Mouse (Mus musculus) gastrocnemius, postnatal 4 days (tissue): ENCODE measurements around the gene Nde1. TPM values are rescaled to one million over a fixed set of nuclear protein-coding genes. Genes with fewer than 3 reads are reported as not detected.

Experiments
- DNase-seq, 2 experiments: peaks; one replicate each; pipeline ENCODE4 v3.0.0; 2021 to 2022; ENCODE audit warnings: low spot score in 2 of 2, mixed read lengths in 2 of 2
- microRNA-seq: library from miRNA; unstranded; fragments of <30 nt; microRNA quantifications from one replicate; pipeline ENCODE4 v1.2.0, GENCODE M21; 2021
- total RNA-seq, 2 experiments: library from RNA; stranded (reverse); gene quantifications; 2 replicates each; pipeline ENCODE4 v1.2.3; 2021

Nde1 gene
- total RNA-seq, 2 experiments from 2014 or later: 39.2 to 40.0 TPM

DNA sequence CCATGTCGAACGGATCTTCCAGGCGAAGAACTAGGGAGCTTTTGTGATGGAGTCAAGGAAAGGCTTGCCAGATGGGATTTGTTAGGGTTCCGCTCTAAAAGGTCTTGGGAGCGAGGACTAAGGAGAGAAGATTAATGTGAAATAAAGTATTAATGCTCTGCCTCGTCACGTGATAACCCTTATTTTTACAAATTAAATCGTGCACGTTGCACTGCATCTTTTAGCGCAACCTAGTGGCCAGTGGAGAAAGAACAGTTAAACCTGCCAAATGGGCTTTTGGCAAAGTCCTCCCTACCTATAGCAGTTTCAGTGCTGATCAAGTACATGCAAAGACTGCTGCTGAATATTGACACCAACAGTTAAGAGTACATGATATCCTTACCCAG, 3.3 kb upstream of the Nde1 start:
- peak; percentile 38 to 68 for DNase-seq

GRCm38 (mm10) chr16:14160941-14161340, 2.1 kb upstream of the Nde1 start:
- DNase-seq: no peak

DNA sequence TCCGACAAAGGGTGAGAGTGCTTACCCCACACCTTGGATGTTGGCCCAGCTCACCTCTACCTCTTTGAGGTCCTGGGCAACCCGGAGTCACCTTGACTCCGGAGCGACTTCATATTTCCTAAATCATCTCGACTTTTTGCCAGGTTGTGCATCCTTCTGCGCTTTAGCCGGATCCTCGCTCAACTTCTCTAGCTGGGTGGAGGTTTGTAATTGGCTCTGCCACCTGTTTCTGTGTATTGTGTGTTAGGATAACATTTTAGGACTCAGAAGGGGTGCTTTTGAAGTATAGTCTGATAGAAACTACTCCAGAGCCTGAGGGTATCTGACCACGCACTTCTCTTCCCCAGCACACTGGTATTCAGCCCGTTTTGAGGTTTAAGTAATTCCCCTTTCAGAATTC, 656 bp downstream of the Nde1 start:
- no peak for DNase-seq

DNA sequence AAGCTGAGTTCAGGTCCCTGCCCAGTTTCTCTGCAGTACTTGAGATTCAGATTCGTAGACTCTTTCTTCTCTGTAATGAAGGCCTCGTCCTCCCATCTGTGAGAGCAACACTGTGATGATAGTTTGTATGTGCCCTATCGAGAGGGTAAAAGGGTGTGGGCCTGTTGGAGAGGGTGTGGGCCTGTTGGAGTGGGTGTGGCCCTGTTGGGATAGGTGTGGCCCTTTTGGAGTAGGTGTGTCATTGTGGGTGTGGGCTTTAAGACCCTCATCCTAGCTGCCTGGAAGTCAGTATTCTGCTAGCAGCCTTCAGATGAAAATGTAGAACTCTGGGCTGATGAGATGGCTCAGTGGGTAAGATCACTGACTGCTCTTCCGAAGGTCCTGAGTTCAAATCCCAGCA, 3.4 kb downstream of the Nde1 start:
- DNase-seq: no peak

- no peak for DNase-seq
These were observed 6.6 kb downstream of the Nde1 start for GRCm38 (mm10) chr16:14169706-14170105.

DNA sequence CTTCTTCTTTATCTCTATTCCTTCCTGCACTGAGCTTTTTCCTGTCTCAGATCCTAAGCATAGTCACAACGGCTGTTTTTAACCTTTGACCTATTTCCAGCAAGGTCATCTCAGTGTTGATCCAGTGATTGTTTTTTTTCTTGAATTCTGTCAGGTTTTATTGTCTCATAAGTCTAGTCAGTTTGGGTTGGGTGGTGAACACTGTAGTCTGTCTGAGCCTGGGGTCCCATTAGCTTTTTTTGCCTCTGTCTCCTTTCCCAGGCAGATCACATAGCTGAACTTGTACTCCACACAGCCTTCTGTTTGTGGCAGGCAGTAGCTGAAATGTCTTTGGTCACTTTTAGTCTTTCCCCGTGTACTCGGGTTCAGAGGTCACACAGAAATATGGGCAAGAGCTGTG, 15.0 kb downstream of the Nde1 start:
- DNase-seq: no peak

DNA sequence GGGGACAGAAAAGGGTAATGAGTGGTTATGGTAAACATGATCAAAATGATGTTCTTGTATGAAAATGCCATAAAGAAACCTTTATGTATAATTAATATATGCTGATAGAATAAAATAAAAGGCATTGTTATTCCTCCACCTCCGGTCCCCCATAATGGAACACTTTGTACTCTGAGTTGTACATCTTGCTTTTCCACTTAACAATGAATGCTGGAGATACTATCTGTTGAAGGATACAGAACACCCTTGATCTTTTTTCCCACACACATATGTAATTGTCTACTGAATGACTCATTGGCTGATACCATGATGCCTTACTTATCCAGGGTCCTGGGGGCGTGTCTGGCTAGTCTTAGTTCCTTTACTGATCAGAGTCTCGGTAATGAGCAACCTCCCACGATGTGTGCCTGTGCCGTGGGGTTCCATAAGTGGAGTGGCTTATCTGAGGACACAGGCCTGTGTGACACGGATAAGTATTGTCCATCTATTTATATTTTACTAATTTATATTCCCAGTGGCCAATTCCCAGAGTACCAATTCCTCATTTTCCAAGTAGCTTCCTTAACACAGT, 17.2 kb downstream of the Nde1 start:
- DNase-seq: no peak

DNA sequence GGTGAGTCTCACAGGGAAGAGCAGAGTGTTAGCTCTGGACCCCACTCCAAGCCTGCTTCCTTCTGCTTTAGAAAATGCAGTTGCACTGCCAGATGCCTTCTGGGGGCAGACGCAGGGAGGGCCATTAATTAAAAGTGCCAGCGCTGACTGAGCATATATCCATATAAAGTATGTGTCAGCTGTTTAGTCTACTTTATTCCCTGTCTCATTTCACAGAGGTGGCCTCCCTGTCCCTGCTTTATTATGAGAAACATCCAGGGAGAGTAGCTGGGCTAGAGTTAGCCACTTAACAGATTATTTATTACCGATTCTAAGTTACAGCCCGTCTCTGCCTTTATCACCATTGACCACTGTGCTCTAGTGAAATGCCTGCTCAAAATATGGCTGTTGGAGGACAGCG, 19.3 kb downstream of the Nde1 start:
- DNase-seq: no peak

- DNase-seq: no peak
These were observed 20.8 kb downstream of the Nde1 start for GRCm38 (mm10) chr16:14183856-14184255.

DNA sequence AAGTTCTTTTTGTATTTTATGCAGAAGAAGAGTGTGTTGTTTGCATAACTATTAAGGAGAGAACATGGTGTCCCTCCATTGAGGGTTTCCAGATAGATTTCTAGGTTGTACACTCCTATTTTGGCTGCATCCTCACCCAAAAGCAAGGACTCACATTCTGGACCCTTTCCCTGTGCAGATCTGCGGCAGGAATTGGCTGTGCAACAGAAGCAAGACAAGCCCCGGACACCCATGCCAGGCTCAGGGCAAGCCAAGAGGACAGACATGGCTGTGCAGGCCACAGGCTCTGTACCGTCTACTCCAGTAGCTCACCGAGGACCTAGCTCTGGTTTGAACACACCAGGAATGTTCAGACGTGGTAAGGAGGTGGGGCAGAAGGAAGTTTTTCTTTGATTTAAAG, 22.4 kb downstream of the Nde1 start:
- DNase-seq: no peak

DNA sequence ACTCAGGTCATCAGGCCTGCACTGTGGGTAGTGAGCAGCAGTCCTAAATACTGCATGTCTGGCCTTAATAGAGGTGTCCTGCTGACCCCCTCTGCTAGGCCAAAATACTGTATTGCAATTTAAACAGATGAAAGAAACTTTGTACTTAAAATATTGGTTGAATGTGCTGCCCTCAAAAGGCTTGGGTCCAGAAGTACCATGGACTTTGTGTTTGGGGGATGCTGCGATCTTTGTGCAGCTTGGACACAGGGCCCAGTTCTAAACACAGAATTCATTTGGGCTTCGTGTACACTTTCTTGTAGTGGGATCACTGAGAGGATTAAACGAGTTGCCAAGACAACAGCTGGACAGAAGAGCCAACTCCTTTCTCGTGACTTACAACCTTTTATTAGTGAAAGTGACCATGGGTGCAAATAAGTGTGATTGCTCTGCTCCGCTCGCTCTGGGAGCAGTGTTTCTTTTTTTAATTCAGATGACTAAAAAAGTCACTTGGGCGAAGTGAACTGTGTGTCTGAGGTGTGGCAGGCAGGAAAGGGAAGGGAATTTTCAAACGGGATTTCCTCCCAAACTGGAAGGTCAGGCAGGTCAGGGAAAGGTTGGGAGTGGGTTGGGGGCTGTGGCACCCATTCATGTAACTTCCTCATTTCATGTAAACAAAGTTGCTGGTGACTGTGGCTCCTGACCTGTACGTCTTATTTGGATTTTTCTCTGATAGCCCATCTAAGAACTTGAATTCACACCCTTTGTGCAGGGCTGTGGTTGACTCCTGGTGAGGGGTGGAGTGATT, 31.3 kb downstream of the Nde1 start:
- no peak for DNase-seq

DNA sequence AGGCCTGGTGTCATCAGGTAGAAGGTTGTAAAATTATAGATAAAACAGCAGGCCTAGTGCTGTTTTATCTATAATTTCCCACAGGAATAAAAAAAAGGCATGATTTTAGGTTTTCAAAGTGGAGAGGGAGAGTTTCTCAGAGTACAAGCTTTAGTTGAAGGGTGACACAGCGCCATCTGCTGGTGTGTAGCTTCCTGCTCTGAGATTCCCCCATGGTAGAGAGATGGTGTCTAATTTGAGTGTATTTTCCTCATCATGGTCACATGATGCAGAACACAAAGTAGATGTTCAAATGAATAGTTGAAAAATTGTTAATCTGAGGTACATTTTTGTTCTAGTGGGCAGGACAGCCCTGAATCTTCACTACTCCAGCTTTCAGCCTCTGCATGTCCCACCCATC, 32.4 kb downstream of the Nde1 start:
- DNase-seq: peak in 1 of 2 experiments; percentile 31

- DNase-seq: no peak
These were observed 35.7 kb downstream of the Nde1 start for GRCm38 (mm10) chr16:14198798-14199197.

DNA sequence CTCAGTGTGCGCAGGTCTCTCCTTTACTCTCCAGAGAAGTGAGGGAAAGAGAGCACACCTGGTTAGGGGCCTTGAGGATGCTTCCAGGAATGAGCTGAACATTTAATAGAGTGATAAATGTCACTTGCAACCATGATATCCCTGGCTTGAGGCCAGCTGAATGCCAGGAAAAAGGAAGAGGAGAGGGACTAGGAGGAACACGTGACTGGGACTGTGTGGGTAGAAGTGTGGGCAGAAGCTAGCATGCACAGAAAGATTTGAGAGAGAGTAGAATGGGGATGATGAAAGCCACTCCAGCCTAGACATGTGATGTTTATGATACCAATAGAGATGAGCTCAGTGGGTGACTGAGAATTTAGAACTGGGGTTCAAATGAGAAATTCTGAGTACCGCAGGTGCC, 52.1 kb downstream of the Nde1 start:
- no peak for DNase-seq

GRCm38 (mm10) chr16:14237100-14237723, 74.1 kb downstream of the Nde1 start:
- DNase-seq: peak; percentile 56 to 72

GRCm38 (mm10) chr16:14242059-14242458, 79.0 kb downstream of the Nde1 start:
- no peak for DNase-seq

Small RNAs within 50 kb of the gene (microRNA-seq; reads per million reads assigned to microRNA genes)
- gene Gm27671: not detected
- gene Mir484: 455 reads per million, percentile 65 among the genes with 10 or more reads in this experiment

Other genes with a start within 250 kb of the Nde1 start
- under 1 TPM; 0.20 to 0.36 TPM for gene 2900011O08Rik, start 176.7 kb upstream of the Nde1 start, total RNA-seq
- not detected for gene Ifitm7, start 176.4 kb upstream of the Nde1 start, total RNA-seq
- gene Marf1, start 76 bp downstream of the Nde1 start, total RNA-seq: 10 to 100 TPM; 29.4 to 32.0 TPM
- gene Myh11, start 128.1 kb downstream of the Nde1 start, total RNA-seq: 10 to 100 TPM; 20.9 to 30.4 TPM
- gene Fopnl, start 154.1 kb downstream of the Nde1 start, total RNA-seq: 10 to 100 TPM; 59.5 to 60.6 TPM
- 10 to 100 TPM; 25.9 to 29.4 TPM for gene Abcc1, start 198.3 kb downstream of the Nde1 start, total RNA-seq